Comparison of ENCODE assay signal across 7 mouse cellular contexts in the genomic region with DNA sequence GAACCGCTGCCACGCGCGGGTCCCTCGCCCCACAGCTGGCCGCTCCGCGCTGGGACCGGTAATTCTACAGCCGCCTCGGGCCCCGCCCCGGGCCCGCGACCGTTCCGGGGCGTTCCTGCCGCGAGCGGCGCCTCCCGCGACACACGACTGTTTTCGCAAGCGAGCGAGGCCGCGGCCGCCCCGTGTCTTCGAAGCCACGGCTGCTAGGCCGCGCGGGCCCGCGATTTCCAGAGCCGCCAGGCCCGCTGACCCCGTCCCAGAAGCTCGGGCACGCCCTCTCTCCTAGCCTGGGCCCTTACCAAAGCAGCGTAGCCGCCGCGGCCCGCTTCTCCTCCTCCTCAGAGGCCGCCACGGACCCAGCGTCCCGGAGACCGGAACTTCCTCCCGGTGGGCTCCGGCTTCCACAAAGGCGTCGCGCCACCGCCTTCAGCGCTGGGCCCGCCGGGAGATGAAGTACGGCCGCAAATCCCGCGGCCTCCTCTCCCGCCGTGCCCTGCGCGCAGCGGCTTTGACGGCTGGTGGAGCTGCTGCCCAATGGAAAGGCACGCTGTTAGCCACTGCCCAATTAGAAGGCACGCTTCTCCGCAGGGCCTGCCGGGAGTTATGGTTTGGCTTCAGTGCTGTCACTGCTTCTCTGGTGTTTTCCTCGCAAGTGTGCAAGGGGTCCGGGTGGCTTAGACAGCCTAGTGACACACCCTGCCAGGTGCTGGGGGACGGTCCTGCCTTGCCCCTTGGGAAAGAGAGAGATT. TPM values are rescaled to one million over a fixed set of nuclear protein-coding genes. Genes with fewer than 3 reads are reported as not detected.
DNase-seq lines count a peak whose midpoint lies in the region; ATAC-seq lines count a peak whose summit lies in the region.

No protein-coding gene starts in this region.

- ATAC-seq in embryonic facial prominence, embryonic 12.5 days (ENCODE audit: insufficient number of reproducible peaks, insufficient read depth, low FRiP score, low TSS enrichment): peak; percentile 99
- ATAC-seq in limb, embryonic 11.5 days (ENCODE audit: insufficient number of reproducible peaks, low FRiP score, low TSS enrichment, low read depth): peak; percentile 98
- ATAC-seq in midbrain, embryonic 14.5 days (ENCODE audit: low FRiP score, low TSS enrichment): peak; percentile 100

- H3K4me2 ChIP-seq in embryonic facial prominence, embryonic 12.5 days (replicated peaks): peak overlapping the region; percentile 73
- peak overlapping the region; percentile 77 for H3K4me2 ChIP-seq in limb, embryonic 11.5 days (ENCODE audit: low read depth, severe bottlenecking)
- peak overlapping the region; percentile 73 for H3K4me2 ChIP-seq in midbrain, embryonic 14.5 days (ENCODE audit: low read length)

- peak overlapping the region; percentile 99 for H3K4me3 ChIP-seq in embryonic facial prominence, embryonic 12.5 days
- H3K4me3 ChIP-seq in limb, embryonic 11.5 days (ENCODE audit: low read depth, low read length): peak overlapping the region; percentile 92
- peak overlapping the region; percentile 94 for H3K4me3 ChIP-seq in midbrain, embryonic 14.5 days (replicated peaks; ENCODE audit: low read depth, low read length)

- H3K27me3 ChIP-seq in embryonic facial prominence, embryonic 12.5 days: no peaks in the 10 kb centered on the region
- no peaks in the 10 kb centered on the region for H3K27me3 ChIP-seq in limb, embryonic 11.5 days (ENCODE audit: control insufficient read depth, insufficient read depth, low read length)
- H3K27me3 ChIP-seq in midbrain, embryonic 14.5 days (ENCODE audit: control insufficient read depth, insufficient read depth, low read length): no peaks in the 10 kb centered on the region

- H3K9me3 ChIP-seq in embryonic facial prominence, embryonic 12.5 days: no peaks in the 10 kb centered on the region
- H3K9me3 ChIP-seq in limb, embryonic 11.5 days (ENCODE audit: control insufficient read depth, low read length): no peaks in the 10 kb centered on the region
- H3K9me3 ChIP-seq in midbrain, embryonic 14.5 days (ENCODE audit: control insufficient read depth, low read length): no peaks in the 10 kb centered on the region

- peak overlapping the region; percentile 99 for H3K9ac ChIP-seq in embryonic facial prominence, embryonic 12.5 days
- peak overlapping the region; percentile 99 for H3K9ac ChIP-seq in limb, embryonic 11.5 days (ENCODE audit: low read length)
- peak overlapping the region; percentile 98 for H3K9ac ChIP-seq in midbrain, embryonic 14.5 days (replicated peaks; ENCODE audit: low read length)

- peak overlapping the region; percentile 93 for H3K27ac ChIP-seq in embryonic facial prominence, embryonic 12.5 days
- peak overlapping the region; percentile 84 for H3K27ac ChIP-seq in limb, embryonic 11.5 days (replicated peaks; ENCODE audit: low read depth, low read length)
- H3K27ac ChIP-seq in midbrain, embryonic 14.5 days (replicated peaks; ENCODE audit: low read depth, low read length): peak overlapping the region; percentile 93

- WGBS in embryonic facial prominence, embryonic 12.5 days: under 1% methylated on average over 80 of the region's 80 CpGs
- WGBS in limb, embryonic 11.5 days: under 1% methylated on average over 80 of the region's 80 CpGs
- WGBS in midbrain, embryonic 14.5 days: under 1% methylated on average over 80 of the region's 80 CpGs

- H3K36me3 ChIP-seq in embryonic facial prominence, embryonic 12.5 days: 0 out of 2 replicates have a peak, but pooled peaks cover 4% of the 10 kb centered on the region
- H3K36me3 ChIP-seq in limb, embryonic 11.5 days (ENCODE audit: control insufficient read depth, insufficient read depth, low read length): peaks cover 5% of the 10 kb centered on the region
- H3K36me3 ChIP-seq in midbrain, embryonic 14.5 days (ENCODE audit: control insufficient read depth, insufficient read depth, low read length): 0 out of 2 replicates have a peak, but pooled peaks cover 3% of the 10 kb centered on the region

- DNase-seq in adrenal gland, postnatal 25 days: peak; percentile 94
- peak; percentile 100 for DNase-seq in heart, adult 11 months
- peak; percentile 94 for DNase-seq in kidney, adult 18-20 months
- DNase-seq in limb, embryonic 11.5 days (ENCODE audit: low spot score): peak; percentile 92
- peak; percentile 98 for DNase-seq in midbrain, embryonic 14.5 days
- DNase-seq in spleen, adult 18-20 months: peak; percentile 84 to 87

- peaks cover 7% of the 10 kb centered on the region; the same call in 1 of the 2 replicates for H3K4me1 ChIP-seq in embryonic facial prominence, embryonic 12.5 days
- peaks cover 5% of the 10 kb centered on the region for H3K4me1 ChIP-seq in limb, embryonic 11.5 days (ENCODE audit: control insufficient read depth, insufficient read depth, low read length)
- peaks cover 12% of the 10 kb centered on the region; the same call in 1 of the 2 replicates for H3K4me1 ChIP-seq in midbrain, embryonic 14.5 days (ENCODE audit: control insufficient read depth, insufficient read depth, low read length)

RNA-seq across cellular contexts. Expression of gene Rbm6, which starts 0.5 kb away (rescaled TPM):
- 71.3 and 72.9 TPM in 2 replicates for total RNA-seq in adrenal gland, postnatal 25 days (2021)
- 103 and 110 TPM in 2 replicates for polyA plus RNA-seq in embryonic facial prominence, embryonic 12.5 days (2016; fragmentation: Nextera tagmentation; extraction: Ambion mirVana)
- polyA plus RNA-seq in limb, embryonic 11.5 days (2014; fragmentation: Nextera tagmentation; extraction: Ambion mirVana): 91.1 and 103 TPM in 2 replicates
- polyA plus RNA-seq in midbrain, embryonic 14.5 days (2014; fragmentation: Nextera tagmentation; extraction: Ambion mirVana): 72.6 and 95.5 TPM in 2 replicates

RNA-seq across cellular contexts. Expression of gene Mon1a, which starts 15.4 kb away (rescaled TPM):
- 15.8 and 18.9 TPM in 2 replicates for total RNA-seq in adrenal gland, postnatal 25 days (2021)
- 11.3 and 14.1 TPM in 2 replicates for polyA plus RNA-seq in embryonic facial prominence, embryonic 12.5 days (2016; fragmentation: Nextera tagmentation; extraction: Ambion mirVana)
- 12.4 and 12.6 TPM in 2 replicates for polyA plus RNA-seq in limb, embryonic 11.5 days (2014; fragmentation: Nextera tagmentation; extraction: Ambion mirVana)
- polyA plus RNA-seq in midbrain, embryonic 14.5 days (2014; fragmentation: Nextera tagmentation; extraction: Ambion mirVana): 21.8 and 25.5 TPM in 2 replicates

RNA-seq across cellular contexts. Expression of gene Mst1r, which starts 34.1 kb away (rescaled TPM):
- total RNA-seq in adrenal gland, postnatal 25 days (2021): 8.3 and 18.7 TPM in 2 replicates
- polyA plus RNA-seq in embryonic facial prominence, embryonic 12.5 days (2016; fragmentation: Nextera tagmentation; extraction: Ambion mirVana): 2.8 and 3.6 TPM in 2 replicates
- 0.35 and 0.36 TPM in 2 replicates for polyA plus RNA-seq in limb, embryonic 11.5 days (2014; fragmentation: Nextera tagmentation; extraction: Ambion mirVana)
- polyA plus RNA-seq in midbrain, embryonic 14.5 days (2014; fragmentation: Nextera tagmentation; extraction: Ambion mirVana): 0.58 and 0.82 TPM in 2 replicates

RNA-seq across cellular contexts. Expression of gene Actl11, which starts 55.7 kb away (rescaled TPM):
- not detected in 2 replicates for total RNA-seq in adrenal gland, postnatal 25 days (2021)
- not detected in 2 replicates for polyA plus RNA-seq in embryonic facial prominence, embryonic 12.5 days (2016; fragmentation: Nextera tagmentation; extraction: Ambion mirVana)
- polyA plus RNA-seq in limb, embryonic 11.5 days (2014; fragmentation: Nextera tagmentation; extraction: Ambion mirVana): not detected in 2 replicates
- polyA plus RNA-seq in midbrain, embryonic 14.5 days (2014; fragmentation: Nextera tagmentation; extraction: Ambion mirVana): not detected in 2 replicates

Comparison
In these comparisons a context has a peak if more than half of its experiments do, and no peak if none do; other contexts are left out.
1. Peak in every context shown above with its lines: DNase-seq, ATAC-seq, H3K4me3 ChIP-seq and H3K27ac ChIP-seq.